Mouse (Mus musculus) heart, postnatal 14 days (tissue): ENCODE measurements around the gene Cd300c2. TPM values are rescaled to one million over a fixed set of nuclear protein-coding genes. Genes with fewer than 3 reads are reported as not detected.
"Not testable (repeated sequence)": the region's sequence is repeated elsewhere in the genome, so short reads cannot be mapped to it uniquely, and the experiment has no call there.

Experiments
- DNase-seq, 2 experiments: peaks; one replicate each; pipeline ENCODE4 v3.0.0; 2021 to 2022
- intact Hi-C: fragments of 180-260 bp; cut with DNase I; formaldehyde crosslinking; loops from one replicate; pipeline ENCODE4 v1.15.1; 2025
- long read RNA-seq, 2 experiments: library from polyadenylated mRNA; stranded (forward); transcript quantifications; one replicate each; pipeline ENCODE4 v2.0.0; 2021
- total RNA-seq, 2 experiments: library from RNA; stranded (reverse); gene quantifications; 2 replicates each; pipeline ENCODE4 v1.2.3; 2021

Cd300c2 gene
- total RNA-seq = 1 to 10 TPM; 1.5 to 2.3 TPM
- long read RNA-seq, experiment 1, partial matches to known transcripts = 0 of 1 reads
- long read RNA-seq, experiment 1, other reads (novel, unspliced or antisense) = 0 of 1 reads
- long read RNA-seq, experiment 2 = 0 reads

DNA sequence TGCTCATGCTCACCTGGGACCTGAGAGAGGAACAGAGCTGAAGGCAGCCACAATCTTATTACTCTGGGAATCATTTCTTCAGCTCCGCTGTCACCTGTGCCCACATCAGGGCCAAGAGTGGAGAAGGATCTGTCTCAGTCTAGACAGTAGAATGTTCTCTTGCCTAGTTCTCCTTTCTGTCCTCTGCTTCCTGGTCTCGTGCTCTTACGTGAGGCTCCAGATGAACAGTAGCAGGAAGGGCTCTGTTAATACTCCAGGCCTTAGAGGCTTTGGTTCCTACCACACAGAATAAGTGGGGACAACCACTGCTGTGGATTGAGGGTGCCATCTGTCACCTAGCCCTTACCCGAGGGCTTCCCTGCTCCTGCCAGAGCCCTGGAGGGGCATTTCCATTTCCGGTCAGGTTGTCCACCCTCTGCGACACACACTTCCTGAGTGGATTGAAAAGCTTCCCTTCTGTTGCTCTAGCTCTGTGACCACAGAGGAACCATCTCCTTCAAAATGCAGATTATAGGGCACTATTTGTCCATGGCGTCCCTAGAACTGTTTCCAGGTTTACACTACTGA lies at the start of gene Cd300c2:
Gene Cd300c2, minus strand, starts transcription at position 407 of the 567 bp plus-strand sequence.
- intact Hi-C loops = no loop called here
- peak in 1 of 2 experiments; percentile 6 for DNase-seq

DNA sequence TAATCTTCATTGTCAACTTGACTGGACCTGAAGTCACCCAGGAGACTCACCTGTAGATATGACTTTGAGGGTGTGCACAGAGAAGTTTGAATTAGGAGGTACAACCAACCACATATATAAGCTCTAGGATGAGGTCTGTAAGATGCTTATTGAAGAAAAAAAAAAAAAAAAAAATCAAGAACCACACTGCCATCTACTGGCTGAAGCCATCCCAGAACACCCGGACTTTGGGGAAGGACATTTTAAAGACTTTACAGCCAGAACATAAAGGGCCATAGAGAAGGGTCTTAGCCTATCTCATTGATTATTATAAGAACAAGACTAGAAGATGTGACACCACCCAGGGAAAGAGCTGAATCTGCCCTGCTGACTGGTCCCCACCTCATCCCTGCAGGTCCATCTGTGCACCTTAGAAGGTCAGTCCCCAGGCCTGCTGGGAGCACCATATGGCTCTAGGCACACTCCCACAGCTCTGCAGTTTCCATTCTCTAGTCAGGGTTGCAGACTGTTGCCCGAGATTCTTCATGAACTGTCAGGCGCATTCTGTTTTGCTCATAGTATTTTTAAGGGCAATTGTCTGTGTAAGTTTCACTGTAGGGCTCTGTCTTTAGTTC lies 47.7 kb upstream of the Cd300c2 start:
- DNase-seq = no peak
- intact Hi-C loops = loop anchor here (10.0 kb wide), 1 partner anchor 245 kb away; no protein-coding TSS in a partner anchor

DNA sequence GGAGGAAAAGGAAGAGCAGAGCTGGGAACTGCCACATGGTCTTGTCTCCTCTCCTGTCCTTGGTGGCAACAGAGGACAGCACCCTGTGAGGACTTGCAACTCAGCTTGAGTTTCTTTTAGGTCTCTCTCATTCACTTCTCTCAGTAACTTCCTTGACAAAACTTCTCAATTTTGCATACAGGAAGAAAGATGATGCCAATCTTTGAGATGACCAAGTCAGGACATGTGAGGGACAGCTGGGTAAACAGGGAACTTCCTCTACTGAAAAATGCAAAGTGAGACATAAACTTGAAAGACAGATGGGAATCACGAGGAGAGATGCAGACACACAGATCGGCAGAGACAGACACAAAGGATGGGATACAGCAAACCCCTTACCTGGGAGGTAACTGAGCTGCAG lies 46.6 kb upstream of the Cd300c2 start, which contains the start of gene Cd300ld3:
Gene Cd300ld3, minus strand, starts transcription at position 151 of the 400 bp plus-strand sequence.
- DNase-seq = no peak
- intact Hi-C loops = loop anchor here (10.0 kb wide), 1 partner anchor 243 kb away; no protein-coding TSS in a partner anchor

DNA sequence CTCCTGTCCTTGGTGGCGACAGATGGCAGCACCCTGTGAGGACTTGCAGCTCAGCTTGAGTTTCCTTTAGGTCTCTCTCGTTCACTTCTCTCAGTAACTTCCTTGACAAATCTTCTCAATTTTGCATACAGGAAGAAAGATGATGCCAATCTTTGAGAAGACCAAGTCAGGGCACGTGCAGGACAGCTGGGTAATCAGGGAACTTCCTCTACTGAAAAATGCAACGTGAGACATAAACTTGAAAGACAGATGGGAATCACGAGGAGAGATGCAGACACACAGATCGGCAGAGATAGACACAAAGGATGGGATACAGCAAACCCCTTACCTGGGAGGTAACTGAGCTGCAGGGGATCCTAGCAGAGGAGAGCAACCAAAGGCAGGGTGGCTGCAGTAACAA lies 36.0 kb upstream of the Cd300c2 start, which contains the start of gene Cd300ld5:
Gene Cd300ld5, minus strand, starts transcription at position 101 of the 400 bp plus-strand sequence.
- intact Hi-C loops, DNase-seq: not testable (repeated sequence)

DNA sequence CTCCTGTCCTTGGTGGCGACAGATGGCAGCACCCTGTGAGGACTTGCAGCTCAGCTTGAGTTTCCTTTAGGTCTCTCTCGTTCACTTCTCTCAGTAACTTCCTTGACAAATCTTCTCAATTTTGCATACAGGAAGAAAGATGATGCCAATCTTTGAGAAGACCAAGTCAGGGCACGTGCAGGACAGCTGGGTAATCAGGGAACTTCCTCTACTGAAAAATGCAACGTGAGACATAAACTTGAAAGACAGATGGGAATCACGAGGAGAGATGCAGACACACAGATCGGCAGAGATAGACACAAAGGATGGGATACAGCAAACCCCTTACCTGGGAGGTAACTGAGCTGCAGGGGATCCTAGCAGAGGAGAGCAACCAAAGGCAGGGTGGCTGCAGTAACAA lies 25.2 kb upstream of the Cd300c2 start, which contains the start of gene Cd300ld4:
Gene Cd300ld4, minus strand, starts transcription at position 101 of the 400 bp plus-strand sequence.
- DNase-seq, intact Hi-C loops: not testable (repeated sequence)

DNA sequence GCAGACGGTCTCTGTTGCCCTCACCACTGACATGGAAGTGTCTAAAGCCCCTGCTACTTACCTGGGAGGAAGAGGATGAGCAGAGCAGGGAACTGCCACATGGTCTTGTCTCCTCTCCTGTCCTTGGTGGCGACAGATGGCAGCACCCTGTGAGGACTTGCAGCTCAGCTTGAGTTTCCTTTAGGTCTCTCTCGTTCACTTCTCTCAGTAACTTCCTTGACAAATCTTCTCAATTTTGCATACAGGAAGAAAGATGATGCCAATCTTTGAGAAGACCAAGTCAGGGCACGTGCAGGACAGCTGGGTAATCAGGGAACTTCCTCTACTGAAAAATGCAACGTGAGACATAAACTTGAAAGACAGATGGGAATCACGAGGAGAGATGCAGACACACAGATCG lies 14.4 kb upstream of the Cd300c2 start, which contains the start of gene Cd300ld2:
Gene Cd300ld2, minus strand, starts transcription at position 101 of the 400 bp plus-strand sequence.
- intact Hi-C loops, DNase-seq: not testable (repeated sequence)

DNA sequence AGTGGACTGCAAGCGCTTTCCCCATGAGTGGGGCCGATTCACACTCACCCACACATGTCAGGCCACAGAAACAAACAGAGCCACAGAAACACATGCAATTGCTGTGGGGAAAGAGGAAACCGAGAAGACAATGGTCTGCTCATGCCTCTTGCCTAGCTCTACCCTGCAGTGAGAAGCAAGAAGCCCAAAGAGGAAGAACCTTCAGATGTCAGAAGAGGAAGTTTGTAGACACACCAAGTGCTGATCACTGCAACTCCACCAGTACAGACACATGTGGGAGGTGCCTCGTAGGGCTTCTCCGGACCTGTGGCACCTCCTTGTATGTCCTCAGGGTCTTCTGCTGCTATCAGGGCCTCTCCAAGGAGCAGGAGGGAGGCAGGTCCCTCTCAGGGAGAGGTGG lies 2.4 kb upstream of the Cd300c2 start:
- DNase-seq = no peak
- intact Hi-C loops = no loop called here

DNA sequence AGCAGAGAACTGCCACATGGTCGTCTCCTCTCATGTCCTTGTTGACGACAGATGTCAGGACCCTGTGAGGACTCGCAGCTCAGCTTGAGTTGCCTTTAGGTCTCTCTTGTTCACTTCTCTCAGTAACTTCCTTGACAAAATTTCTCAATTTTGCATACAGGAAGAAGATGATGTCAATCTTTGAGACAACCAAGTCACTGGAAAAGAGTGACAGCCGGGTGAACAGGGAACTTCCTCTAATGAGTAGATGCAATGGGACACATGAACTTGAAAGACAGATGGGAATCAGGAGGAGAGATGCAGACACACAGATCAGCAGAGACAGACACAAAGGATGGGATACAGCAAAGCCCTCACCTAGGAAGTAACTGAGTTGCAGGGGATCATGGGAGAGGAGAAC lies 11.9 kb downstream of the Cd300c2 start, which contains the start of gene Cd300ld:
Gene Cd300ld, minus strand, starts transcription at position 130 of the 400 bp plus-strand sequence.
- intact Hi-C loops = no loop called here
- DNase-seq = no peak

DNA sequence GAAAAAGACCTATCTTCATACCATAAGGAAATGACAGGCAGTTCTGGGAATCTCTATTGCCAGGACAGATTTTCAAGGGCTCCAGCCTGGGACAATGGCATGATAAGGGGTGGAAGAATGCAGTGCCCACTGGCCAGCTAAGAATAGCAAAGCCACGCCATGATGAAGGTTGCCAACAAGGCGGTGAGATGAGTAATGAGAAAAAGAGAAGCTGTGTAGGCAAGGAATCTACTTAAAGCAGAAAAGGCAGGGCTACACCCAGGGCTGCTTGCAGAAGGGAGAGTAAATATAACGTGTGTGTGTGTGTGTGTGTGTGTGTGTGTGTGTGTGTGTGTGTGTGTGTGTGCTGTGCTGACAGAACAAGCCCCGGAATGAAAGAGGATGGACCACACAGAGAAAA lies 19.8 kb downstream of the Cd300c2 start:
- DNase-seq = no peak
- intact Hi-C loops = no loop called here

DNA sequence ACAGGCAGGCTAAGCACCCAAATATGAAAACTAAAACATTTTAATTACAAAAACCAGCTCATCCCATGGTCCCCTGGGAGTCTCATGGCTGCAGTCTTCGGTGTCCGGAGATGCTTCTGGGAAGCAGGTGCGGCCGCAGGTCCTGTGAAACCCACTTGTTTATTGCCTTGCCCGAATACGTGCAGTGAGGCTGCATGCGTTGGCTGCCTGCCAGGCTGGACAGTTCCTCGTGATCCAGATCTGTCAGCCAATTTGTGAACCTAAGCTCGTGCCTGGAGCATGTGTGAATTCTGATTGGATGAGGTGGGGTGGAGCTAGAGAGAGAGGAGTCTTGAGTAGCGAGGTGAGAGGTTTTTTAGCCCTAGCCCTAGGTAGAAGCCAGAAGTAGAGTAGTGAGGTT lies 29.0 kb downstream of the Cd300c2 start:
- intact Hi-C loops = no loop called here
- no peak for DNase-seq

DNA sequence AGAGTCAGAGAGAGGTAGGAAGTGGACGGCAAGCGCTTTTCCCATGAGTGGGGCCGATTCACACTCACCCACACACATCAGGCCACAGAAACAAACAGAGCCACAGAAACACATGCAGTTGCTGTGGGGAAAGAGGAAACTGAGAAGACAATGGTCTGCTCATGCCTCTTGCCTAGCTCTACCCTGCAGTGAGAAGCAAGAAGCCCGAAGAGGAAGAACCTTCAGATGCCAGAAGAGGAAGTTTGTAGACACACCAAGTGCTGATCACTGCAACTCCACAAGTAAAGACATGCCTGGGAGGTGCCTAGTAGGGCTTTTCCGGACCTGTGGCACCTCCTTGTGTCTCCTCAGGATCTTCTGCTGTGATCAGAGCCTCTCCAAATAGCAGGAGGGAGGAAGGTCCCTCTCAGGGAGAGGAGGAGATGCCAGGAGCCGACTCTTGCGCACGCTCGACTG lies 32.9 kb downstream of the Cd300c2 start, which contains the start of gene Cd300c:
Gene Cd300c, minus strand, starts transcription at position 406 of the 456 bp plus-strand sequence.
- DNase-seq = no peak
- intact Hi-C loops = no loop called here

DNA sequence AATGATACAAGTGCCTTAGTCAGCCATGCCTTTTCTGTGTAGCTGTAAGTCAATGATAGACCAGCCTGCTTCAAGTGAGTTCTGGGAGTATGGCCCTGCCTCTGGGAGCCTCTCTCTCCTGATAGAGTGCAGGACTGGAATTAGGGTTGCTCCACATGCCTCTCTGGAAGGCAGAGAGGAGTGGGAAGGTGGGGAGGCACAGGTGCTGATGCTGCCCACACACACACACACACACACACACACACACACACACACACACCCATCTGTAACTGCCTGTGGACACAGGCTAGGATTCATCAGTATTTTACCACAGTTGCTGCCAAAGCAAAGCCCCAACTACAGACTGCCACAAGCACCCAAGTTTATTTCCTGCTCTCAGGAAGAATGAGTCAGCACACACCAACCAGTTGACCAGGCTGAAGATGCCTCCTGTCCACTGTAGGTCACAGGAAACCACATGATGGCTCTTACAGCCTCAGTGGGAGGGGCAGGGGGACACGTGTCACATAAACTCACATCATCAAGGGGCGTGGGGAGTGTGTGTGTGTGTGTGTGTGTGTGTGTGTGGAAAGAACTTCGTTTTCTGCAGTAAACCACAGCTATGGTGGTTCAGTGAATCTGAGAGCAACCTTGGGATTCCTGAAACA lies 36.4 kb downstream of the Cd300c2 start:
- no peak for DNase-seq
- intact Hi-C loops = no loop called here

DNA sequence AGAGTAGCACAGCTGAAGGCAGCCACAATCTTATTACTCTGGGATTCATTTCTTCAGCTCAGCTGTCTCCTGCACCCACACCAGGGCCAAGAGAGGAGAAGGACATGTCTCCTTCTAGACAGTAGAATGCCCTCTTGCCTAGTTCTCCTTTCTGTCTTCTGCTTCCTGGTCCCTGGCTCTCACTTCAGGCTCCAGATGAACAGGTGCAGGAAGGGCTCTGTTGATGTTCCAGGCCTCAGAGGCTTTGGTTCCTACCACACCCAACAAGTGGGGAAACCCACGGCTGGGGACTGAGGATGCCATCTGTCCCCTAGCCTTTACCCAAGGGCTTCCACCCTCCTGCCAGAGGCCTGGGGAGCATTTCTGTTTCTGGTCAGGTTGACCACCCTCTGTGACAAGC lies 41.3 kb downstream of the Cd300c2 start:
- no peak for DNase-seq
- intact Hi-C loops = no loop called here

Other genes starting within 250 kb of the Cd300c2 start
- 1 to 10 TPM in 1 of 2 experiments, under 1 TPM in 1; 0.27 to 1.3 TPM for gene Kif19a, start 236.5 kb downstream of the Cd300c2 start, total RNA-seq
- under 1 TPM in 1 of 2 experiments, not detected in 1; 0.12 TPM for gene Btbd17, start 205.9 kb downstream of the Cd300c2 start, total RNA-seq
- gene Gpr142, start 203.0 kb downstream of the Cd300c2 start, total RNA-seq = not detected
- gene Gprc5c, start 150.7 kb downstream of the Cd300c2 start, total RNA-seq = 10 to 100 TPM in 1 of 2 experiments, 1 to 10 TPM in 1; 7.4 to 10.7 TPM
- gene Cd300a, start 111.8 kb downstream of the Cd300c2 start, total RNA-seq = 1 to 10 TPM in 1 of 2 experiments, under 1 TPM in 1; 1.00 to 1.2 TPM
- under 1 TPM; 0.65 to 0.78 TPM for gene Cd300lb, start 67.5 kb downstream of the Cd300c2 start, total RNA-seq
- not detected for gene Cd300c, start 32.7 kb downstream of the Cd300c2 start, total RNA-seq
- under 1 TPM; 0.88 to 1.00 TPM for gene Cd300ld, start 12.0 kb downstream of the Cd300c2 start, total RNA-seq
- gene Cd300ld2, start 14.3 kb upstream of the Cd300c2 start, total RNA-seq = not detected
- gene Cd300ld4, start 25.1 kb upstream of the Cd300c2 start, total RNA-seq = not detected
- gene Cd300ld5, start 35.9 kb upstream of the Cd300c2 start, total RNA-seq = 1 to 10 TPM in 1 of 2 experiments, not detected in 1; 1.4 TPM
- 1 to 10 TPM; 4.9 to 8.1 TPM for gene Cd300ld3, start 46.5 kb upstream of the Cd300c2 start, total RNA-seq
- under 1 TPM; 0.17 to 0.20 TPM for gene Cd300e, start 60.3 kb upstream of the Cd300c2 start, total RNA-seq
- gene Rab37, start 89.6 kb upstream of the Cd300c2 start, total RNA-seq = 1 to 10 TPM in 1 of 2 experiments, under 1 TPM in 1; 1.00 to 1.3 TPM
- under 1 TPM; 0.46 to 0.69 TPM for gene Cd300lf, start 132.1 kb upstream of the Cd300c2 start, total RNA-seq
- 10 to 100 TPM; 12.7 to 13.5 TPM for gene Slc9a3r1, start 161.5 kb upstream of the Cd300c2 start, total RNA-seq
- 1 to 10 TPM; 9.5 to 9.6 TPM for gene Tmem104, start 185.6 kb upstream of the Cd300c2 start, total RNA-seq
- gene Nat9, start 186.0 kb upstream of the Cd300c2 start, total RNA-seq = 10 to 100 TPM; 17.0 to 17.1 TPM